Mouse (Mus musculus) layer of hippocampus, adult 18-20 months (tissue): ENCODE results near the gene Als2cl. TPM values are rescaled to one million over a fixed set of nuclear protein-coding genes. Genes with fewer than 3 reads are reported as not detected.

ENCODE experiments used
- DNase-seq, 2 experiments: peaks; one replicate each; pipeline ENCODE4 v3.0.0; 2022; ENCODE audit warnings: low spot score in 2 of 2
- total RNA-seq, 2 experiments: library from RNA; stranded (reverse); gene quantifications; 2 replicates each; pipeline ENCODE4 v1.2.3; 2021

Als2cl gene
- total RNA-seq, 2 experiments from 2014 or later: 7.7 to 8.4 TPM

DNA sequence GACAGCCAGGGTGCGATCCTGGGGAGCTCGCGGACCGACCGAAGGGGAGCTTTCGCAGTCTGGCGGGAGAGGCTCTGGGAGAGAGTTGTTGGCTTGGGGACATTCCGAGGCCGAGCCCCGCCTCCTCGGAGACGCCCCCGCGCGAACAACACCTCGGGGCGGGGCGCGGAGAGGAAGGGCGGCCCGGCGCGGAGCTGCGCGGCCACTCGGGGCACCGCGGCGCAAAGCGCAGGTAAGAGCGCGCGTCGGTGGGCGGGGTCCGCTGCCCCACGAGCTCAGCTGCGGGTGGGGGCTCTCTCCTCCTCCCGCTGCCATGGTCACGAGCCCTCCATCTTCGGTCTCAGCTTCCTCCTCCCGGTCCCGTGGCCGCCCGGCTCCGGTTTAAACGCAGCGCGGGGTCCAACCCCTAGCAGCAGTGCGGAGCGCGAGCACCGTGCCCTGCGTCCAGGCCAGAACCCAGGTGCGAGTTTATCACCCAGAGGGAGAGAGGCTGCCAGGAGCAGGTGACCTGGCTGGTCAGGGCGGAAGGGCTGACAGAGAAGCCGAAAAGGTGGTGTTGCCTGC lies 410 bp downstream of the Als2cl start, which contains the start of gene Tmie:
TSS of gene Tmie (minus strand) at position 116 of the 564 bp plus-strand sequence.
- peak in 1 of 2 experiments; percentile 44 for DNase-seq

DNA sequence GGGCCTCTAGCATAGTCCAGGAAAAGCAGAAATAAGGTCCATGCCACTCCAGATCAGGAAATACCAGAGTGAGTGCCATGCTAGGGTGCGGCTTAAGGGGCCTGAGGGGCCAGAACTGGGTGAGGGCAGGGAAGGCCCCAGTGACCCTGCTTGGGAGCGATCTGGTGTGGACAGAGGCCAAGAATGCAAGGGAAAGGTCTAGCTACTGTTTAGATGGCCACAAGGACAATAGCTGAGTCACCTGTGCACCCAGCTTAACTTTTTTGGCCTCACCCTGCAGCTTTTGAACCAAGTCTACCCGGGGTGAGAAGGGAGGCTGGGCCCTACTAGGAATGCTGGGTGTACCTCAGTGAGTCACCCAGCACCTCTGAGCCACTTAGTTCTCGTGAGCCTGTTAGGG lies 1.1 kb downstream of the Als2cl start:
- DNase-seq: no peak

DNA sequence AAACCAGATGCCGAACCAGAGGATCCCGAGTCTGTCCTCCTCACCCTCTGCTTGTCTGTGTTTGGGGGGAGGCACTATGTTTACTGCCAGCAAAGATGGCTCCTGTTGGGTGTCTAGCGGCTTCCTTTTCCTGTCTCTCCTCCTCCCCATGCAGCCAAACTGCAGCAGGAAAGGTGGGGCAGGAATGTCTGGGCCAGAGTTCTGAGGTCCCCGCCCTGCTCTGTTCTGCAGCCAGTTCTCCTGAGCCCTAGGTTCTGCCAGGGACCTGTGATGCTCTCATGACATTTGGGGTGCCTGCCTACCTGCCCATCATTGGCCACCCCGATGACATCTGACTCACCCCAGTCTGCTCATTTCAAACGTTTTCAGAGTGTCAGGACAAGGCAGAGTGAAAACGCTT lies 2.3 kb downstream of the Als2cl start:
- DNase-seq: no peak

DNA sequence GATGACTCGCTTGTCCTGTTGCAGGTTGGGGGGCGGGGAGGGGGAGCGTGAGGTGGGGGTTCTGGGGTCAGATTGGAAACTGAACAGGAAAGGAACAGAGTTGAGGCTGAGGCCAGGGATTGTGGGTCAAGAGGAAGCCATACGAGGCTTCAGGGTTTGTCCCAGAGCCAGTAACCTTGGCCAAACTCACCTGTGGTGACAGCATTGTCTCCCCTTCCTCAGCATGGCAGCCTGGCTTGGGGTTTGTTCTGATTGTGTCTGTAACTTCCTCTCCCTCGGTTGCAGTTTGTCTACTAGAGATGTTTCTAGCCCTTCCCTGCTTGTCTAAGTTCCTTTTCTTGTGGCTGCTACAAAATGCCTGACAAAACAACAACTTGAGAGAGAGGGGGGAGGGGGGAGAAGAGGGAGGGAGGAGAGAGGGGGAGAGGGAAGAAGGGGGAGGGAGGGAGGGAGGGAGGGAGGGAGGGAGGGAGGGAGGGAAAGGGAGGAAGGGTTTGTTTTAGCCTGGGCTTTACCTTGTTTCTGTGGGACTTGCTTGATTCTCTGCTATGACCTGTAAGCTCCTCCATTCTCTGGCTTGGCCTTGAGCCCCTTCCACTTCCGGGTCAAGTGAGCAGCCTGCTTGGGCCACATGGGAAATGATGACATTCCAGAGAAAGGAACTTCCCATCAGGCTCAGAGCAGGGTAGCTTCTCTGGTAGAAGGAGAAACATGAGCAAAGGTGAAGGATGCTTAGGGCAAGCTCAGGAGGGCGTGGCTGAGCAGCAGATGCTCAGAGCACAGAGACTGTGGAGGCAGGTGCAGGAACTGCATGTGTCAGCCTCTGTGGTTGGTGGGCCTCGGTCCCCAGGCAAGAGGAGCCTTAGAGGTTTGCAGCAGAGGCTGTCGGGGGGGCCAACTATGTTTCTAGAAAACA lies 8.0 kb downstream of the Als2cl start:
- DNase-seq: no peak

DNA sequence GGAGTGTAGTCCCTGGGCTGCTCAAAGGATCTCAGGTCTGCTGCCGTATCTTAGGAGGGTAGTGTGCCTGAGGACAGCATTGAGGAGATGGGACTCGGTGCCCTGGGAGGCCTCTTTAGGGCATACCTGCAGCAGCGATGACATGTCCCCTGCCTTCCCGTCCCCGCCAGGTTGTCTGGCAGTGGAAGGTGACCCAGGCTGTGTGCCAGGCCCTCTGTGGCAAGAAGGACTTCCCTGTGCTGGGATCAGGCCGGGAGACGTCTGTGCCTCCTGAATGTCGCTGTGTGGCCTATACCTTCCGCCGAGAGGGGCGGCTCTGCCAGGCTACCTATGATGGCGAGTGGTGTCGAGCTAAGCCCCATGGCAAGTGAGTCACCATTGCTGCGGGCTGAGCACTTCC lies 9.3 kb downstream of the Als2cl start:
- DNase-seq: no peak

DNA sequence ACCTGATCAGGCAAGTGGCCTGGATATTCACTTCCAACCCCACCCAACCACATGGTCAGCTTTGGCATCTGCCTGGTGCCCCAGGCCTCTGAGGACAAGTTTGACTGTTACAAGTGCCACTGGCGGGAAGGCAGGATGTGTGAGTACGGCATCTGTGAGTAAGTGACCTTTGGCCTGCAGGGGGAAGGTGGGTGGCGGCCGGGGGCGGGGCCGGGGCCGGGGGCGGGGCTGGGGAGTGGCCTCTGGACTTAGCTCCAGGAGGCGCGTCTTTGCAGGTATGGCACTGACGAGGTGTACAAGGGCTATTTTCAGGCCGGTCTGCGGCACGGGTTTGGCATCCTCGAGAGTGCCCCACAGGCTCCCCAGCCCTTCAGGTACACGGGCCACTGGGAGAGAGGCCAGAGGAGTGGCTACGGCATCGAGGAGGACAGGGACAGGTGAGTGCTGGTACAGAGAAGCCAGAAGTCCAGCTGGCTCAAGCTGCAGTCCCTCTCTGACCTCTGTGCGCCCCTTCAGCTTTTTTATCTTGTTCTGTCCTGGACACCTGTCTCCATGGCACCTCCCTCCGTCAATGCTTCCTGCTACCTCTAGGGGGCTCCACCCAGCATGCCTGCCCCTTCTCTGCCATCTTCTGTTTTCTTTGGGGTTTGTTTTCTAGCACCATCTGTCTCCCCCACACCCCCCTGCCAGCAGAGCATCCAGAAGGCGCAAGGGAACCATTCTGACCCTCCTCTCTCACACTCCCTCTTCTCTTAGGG lies 10.5 kb downstream of the Als2cl start:
- DNase-seq: no peak

DNA sequence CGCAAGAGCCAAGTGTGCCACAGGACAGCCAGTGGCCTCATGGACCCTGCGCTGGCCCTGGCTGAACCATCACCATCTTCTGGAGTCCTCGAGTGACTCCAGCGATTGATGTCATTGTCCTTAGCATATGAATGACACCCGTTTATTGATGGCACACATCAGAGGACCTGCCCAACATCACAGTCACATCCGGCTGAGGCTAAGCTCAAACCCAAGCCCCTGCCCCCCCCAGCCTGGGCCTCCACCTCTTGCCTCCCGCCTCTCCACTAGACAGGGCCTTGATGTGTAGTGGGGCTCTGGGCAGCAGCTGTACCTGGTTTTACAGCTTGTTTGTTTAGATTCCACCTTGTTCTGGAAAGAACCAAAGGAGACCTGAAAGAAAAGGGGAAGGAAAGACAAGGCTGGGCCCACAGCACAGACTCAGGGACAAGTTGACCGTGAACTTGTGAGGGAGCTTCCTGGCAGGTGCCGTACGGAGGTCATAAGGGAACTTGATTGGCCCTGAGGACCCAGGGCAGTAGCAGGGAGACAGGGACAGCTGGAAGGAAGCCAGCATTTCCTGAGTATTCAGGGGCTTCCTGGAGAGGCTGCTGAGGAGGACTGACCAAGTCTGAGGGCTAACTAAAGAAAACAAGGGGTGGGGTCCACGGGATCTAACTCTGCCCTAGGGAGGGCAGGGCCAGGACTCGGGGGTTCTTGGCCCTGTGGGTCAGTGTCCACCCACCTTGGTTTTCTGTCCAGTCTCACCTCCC lies 11.6 kb downstream of the Als2cl start:
- DNase-seq: no peak

DNA sequence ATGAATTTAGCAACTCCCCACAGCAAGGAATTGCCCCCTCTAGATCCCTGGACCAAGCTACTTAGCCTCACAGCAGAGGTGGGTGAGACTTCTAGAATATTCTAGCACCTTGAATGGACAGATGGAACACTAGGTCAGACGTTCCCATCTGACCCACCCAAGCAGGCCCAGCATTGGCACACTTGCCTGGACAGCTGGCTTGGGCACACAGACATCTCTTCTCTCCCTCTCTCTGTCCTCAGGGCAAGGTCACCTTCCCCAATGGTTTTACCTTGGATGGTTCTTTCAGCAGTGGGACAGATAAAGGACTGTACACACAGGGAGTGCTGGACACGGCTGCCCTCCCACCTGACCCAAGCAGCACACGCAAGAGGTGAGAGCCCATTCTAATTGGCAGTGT lies 12.9 kb downstream of the Als2cl start:
- DNase-seq: no peak

DNA sequence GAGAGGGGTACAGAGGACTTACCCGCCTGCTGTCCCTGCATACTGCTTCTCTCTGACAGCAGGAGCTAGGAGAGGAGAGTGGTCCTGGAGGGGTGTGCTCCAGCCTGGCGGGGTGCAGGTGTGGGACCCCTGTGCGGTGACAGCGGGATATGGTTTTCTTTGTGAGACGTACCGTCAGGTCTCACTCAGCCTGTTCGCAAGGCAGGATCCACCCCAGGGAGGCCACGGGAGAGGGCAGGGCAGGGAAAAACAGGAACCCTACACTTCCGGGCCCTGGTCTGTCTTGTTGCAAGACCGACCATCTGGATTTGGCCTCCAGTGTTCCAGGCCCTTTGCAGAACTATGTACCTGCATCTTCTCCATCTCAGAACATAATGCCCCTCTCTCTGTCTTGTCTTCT lies 13.8 kb downstream of the Als2cl start:
- DNase-seq: no peak

DNA sequence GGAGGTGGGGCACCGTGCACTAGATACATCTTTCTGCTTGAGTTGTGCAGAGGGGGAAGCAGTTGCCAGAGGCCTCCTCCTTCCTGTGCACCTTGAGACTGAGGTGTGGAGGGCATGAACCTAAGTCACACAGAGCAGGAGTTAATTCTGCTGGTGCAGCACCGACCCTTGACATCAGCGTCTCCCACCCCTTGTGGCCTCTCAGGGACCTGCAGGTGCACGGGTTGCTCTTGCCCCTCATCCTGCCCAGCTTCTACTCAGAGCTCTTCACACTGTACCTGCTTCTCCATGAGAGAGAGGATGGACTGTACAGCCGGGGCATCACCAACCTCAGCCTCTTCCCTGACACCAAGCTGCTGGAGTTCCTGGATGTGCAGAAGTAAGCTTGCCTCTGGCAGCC lies 15.8 kb downstream of the Als2cl start:
- DNase-seq: no peak

DNA sequence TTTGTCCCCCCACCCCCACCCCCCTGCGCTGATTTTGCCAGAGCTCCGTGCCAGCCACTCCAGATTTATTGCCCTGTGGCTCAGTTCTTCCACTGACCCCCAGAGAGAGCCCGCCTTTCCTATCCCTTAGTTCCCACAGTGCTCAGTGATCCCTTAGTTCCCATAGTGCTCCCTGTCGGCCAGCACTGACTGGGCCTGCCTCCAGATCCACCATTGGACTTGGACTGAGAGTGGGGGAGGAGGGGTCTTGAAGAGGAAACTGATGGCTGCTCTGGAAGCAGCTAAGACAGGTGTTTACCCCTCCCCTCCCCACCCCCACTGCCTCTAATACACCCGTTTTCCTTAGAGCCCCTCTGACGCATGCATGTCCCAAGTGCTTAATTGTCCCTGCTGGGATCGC lies 16.3 kb downstream of the Als2cl start:
- no peak for DNase-seq

DNA sequence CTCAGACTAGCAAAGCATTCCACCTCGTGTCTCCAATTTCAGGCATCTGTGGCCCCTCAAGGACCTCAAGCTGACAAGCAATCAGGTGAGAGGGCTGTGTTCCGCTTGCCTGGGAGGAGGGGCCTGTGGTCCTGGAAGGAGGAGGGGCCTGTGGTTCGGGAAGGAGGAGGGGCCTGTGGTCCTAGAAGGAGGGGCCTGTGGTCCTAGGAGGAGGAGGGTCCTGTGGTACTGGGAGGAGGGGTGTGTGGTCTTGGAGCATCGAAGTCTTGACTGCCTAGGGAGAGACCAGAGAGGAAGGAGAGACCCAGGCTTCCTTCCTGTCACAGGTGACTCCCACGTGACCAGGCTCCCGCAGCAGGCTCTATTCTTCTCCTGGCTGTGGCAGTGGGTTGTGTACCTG lies 16.9 kb downstream of the Als2cl start:
- DNase-seq: no peak

DNA sequence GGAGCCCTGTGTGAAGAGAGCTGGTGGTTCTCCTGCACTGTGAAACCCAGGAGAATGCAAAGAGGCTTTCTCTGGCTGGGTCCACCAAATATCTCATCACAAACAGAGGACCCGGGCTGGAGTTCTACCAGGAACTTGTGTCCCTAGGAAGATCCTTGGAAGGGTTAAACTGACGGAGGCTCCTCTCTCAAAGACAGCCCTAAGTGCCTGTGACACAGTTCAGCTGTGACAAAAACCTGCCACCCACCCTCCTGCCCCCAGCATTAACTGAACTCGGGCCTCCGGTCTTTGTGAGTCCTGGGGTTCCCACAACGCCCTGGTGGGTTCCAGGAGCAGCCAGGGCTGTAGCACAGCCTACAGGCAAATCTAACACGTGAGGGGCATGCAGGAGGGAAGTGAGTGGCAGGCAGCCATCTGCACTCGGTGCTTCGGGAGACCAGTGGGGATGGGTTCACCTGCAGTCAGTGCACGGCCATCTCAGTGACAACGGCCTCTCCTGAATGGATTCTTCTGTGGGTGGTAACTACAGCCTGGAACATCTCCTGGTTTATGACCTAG lies 19.9 kb downstream of the Als2cl start:
- no peak for DNase-seq

DNA sequence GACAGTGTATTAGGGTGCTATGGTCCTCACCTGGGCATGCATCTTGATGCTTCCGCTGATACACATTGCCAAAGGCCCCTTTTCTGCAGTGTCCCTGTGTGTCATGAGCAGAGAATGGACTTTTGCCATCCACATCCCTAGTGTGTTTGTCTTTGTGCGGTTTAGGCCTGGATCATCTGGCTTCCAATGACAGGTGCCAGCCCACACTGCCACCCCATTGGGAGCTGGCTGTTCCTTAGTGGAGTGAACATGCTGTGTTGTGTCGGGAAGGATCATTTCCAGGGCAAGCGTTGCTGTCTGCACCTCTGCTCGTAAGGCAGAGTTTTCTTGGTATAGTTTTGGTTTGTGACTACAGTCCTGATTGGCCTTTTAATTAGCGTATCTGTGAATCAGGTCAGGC lies 21.5 kb downstream of the Als2cl start:
- no peak for DNase-seq

DNA sequence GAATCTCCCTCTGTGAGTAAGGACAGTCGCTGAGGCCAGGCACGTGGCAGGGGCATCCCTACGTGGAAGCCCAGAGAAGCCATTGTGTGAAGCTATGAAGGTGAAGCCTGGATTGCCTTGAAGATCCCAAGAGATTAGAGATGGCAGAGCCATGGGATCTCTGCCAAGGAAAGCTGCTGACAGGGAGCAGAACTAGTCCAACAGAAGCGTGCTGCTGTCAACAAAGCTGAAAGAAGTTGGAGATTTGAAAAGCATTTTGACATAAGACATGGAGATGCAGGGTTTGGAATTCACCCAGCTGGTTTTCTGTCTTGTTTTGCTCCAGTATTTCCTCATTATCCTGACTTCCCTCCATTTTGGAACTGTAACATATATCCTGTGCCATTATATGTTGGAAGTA lies 22.6 kb downstream of the Als2cl start:
- no peak for DNase-seq

DNA sequence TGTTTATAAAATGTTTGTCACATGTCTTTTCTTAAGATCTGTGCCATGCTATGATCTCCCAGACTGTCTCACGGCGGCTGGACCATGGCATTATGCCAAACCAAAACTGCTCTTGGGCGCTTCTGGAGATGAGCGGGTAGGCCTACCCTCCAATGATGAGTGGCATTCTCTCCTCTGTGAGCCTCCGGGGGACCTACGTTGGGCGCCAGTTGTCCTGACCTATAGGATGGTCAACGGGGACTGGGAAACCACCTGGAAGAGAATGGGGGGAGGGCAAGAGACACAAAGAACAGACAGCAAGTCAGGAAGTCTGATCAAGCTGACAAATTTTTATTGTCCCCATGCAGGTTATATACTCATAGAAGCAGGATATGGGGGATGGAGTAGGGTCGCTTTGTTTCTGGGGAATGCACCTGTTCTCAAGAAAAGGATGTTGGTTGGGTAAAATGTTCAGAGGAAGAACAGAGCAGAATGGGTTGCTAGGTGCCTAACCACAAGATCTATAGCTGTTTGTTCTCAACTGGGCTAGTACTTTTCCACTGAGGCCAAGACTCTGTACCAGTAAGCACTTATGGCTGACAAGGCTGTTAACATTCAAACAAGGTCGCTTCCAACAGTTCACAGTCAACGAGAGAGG lies 27.6 kb downstream of the Als2cl start:
- DNase-seq: no peak

DNA sequence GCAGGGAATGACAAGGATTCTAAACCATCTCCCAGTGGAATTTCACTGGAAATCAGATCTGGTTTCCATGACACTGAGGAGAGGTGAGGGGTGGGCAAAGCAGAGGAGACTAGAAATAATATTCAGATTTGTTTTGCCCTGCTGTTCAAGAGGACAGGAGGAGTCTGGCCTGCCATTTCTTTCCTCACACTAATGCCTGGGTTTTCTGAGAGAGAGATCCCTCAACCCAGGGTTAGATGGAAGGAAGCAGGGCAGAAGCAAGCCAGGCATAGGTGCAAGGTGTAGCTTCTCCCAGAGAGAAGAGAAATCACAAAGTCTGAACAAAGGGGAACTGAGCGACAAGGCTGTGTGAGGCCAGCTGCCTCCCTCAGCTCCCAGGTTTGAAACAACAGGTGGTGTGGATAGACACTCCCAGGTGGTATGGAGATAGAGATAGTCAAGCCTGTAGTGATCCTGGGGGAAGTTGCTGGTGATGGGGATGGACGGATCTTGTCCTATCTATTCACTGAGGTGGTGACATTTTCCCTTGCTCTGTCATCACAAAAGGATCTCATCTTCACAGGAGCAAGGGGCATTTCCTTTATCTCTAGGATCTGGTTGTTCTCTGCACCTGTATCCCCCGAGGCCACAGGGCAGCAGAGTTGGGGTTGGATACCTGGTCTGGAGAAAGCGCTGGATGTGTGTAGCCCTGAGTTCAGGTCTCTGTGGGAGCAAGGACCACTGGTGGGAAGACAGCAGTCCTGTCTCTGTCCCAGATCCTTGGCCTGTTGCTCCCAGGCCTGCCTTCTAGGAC lies 28.4 kb downstream of the Als2cl start:
- no peak for DNase-seq

DNA sequence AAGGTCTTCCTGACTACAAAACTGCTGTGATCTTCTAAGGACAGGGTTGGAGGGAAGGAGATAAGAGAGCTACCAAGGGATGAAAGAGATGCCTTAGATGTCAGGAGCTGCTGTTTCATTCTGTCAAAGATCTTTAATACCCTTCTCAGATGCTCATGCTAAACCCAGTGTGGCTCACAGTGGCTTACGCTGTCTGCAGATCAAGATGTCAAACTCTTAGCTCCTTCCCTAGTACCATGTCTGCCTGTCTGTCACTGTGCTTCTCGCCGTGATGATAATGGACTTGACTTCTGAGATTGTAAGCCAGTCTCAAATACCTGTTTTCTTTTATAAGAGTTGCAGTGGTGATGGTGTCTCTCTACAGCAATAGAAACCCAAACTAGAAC lies 29.0 kb downstream of the Als2cl start:
- DNase-seq: no peak

DNA sequence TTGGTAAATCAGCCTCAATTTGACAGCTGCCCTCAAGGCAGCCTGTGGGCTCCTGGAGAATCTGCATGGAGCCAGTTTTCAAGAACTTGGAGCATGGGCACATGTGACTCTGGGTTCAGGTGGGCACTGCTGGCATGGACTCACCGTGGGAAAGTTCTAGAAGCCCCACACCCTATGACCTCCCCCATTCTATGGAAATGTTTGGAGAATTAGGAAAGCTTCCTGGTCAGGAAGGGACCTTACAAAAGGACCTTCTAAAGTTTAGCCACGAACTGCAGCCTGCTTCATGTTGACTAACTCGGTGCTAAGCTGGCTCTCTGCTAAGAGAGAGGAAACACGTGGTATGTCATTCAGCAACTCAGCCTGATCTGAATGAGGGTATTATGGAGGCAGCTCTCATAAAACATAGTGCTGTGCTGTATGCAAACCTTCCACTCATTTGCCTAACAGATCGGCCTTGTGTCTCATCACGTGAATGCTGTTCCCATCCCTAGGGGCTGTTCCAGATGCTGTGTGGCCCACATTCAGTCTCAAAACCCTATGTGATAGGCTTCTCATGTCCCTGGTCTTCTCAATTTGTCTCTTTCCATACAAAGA lies 29.8 kb downstream of the Als2cl start:
- no peak for DNase-seq
